Mouse (Mus musculus): ENCODE data around the gene Boll.

Gene Boll

DNA sequence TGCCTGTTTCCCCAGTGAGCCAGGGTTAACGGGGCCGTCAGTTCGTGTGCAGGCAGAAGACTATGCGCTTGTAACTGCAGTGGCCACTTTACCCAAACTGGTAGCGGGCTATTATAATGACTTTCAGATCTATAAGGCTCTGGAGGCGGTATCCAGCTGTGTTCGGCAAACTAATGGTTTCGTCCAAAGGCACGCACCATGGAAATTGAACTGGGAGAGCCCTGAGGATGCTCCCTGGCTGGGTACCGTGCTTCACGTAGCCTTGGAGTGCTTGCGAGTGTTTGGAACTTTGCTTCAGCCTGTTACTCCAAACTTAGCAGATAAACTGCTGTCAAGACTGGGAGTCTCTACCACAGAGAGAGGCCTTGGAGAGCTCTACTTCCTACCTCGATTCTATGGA lies 124.8 kb downstream of the Boll start:
- DNase-seq (ENCODE audit: low spot score) = no peak

DNA sequence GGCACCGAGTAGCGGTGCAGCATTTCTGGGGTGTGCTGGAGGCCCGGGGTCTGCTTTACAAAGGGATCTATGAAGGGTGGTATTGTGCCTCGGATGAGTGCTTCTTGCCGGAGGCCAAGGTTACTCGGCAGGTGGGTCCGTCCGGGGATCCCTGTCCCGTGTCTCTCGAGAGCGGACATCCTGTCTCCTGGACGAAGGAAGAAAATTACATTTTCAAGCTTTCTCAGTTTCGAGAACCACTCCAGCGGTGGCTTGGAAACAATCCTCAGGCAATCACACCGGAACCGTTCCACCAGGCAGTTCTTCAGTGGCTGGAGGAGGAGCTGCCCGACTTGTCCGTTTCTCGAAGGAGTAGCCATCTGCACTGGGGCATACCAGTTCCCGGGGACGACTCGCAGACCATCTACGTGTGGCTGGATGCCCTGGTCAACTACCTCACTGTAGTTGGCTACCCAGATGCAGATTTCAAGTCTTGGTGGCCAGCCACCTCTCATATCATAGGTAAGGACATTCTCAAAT lies 125.6 kb downstream of the Boll start:
- DNase-seq (ENCODE audit: low spot score) = peak; percentile 7

DNA sequence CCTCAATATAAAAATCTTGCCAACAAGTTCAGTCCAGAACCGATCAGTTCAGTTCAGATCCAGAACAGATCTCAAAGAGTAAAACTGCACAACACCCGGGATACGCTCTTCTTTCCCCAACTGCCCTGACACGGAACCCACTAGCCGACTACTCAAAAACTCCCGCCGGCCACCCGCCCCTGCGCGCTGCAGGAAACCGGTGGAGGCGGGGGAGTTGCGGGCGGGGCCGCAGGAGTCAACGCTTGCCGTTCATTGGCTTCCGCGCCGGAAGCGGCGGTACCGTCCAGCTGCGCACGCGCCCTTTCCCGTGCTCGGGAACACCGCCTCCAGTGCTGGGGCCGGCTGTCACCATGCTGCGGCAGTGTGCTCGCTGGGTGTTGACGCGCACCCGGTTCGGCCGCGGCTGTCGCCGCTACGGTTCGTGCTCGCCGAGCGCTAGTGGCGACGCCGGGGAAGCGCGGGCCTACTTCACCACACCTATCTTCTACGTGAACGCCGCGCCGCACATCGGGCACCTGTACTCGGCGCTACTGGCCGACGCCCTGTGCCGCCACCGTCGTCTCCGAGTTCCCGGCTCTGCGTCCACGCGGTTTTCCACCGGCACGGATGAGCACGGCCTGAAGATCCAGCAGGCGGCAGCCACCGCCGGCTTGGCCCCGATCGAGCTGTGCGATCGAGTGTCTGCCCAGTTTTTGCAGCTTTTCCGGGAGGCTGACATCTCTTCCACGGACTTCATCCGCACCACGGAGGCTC lies 126.2 kb downstream of the Boll start, which contains the start of gene Mars2:
Gene Mars2 (plus strand): TSS at position 288 of the 753 bp plus-strand sequence.
- peak; percentile 95 for DNase-seq (ENCODE audit: low spot score)

DNA sequence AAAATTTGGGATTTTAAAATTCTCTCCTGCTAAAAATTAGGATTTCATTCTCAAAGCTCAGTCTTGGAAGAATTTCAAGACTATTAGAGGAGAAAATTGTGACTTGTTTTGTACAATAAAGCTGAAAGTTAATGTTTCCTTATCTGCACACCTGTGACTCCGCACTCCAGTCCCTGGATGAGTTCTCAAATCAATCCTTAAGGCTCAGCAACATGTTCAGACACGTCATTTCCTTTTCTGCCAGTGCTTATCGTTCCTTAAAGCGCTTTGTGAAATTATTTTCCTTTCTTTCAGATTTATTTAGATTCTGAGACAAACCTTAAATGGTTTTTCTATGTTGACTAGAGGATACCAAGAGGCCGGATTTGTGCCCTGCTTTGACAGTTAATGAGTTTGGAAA lies 126.8 kb downstream of the Boll start:
- DNase-seq (ENCODE audit: low spot score) = no peak

DNA sequence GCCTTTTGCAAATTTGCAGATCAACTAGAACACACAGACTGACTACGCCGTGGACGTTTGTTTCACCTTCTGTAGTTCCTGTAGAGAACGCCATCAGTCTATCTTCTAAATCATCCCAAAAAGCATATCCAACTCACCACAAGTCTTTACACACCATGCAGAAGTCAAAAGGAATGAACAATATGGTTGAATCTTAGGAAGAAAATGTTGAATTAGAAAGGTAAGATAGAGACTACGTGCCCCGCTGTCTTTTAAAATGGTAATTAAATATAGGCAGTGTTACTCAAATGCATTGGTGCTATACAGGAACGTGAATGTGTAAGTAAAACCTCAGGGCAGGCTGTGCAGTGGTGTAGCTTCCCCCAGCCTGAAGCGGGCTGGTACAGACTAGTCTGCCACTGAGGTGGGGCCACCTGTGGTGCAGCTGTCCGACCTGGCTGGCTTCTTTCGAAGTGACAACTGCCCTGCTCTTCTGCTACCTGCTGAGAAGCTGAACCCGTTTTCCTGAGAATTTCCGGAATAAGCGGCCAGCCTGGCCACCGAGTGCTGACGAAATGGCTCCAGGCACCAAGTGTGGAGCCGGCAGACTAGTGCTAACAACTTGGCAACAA lies 128.3 kb downstream of the Boll start:
- no peak for DNase-seq (ENCODE audit: low spot score)

DNA sequence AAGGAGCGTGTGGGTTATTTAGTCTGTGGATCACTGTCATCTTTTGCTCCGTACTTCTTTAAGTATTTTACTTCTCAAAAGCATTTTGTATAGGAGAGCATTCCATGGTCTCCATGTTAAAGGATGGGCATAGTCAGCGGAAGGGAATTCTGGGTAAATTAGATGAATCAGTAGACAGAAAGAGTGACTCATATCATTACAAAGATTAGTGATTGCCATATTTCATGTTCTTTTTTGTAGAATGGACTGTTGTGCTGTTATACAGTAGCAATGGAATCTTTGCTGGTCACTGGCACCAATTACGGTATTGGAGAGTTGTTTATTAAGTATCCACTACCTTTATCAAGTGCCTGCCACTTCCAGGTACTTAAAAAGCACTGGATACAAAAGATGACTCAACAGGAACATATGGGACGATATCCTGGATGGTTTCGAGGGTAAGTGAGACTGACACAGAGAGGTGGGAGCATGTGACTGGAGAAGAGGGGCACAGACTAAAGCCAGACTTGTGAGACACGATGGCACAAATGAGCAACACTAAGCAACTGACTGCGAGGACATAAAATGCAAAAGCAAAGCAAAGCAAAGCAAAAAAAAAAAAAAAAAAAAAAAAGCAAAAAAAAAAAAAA lies 134.9 kb downstream of the Boll start:
- DNase-seq (ENCODE audit: low spot score) = no peak

DNA sequence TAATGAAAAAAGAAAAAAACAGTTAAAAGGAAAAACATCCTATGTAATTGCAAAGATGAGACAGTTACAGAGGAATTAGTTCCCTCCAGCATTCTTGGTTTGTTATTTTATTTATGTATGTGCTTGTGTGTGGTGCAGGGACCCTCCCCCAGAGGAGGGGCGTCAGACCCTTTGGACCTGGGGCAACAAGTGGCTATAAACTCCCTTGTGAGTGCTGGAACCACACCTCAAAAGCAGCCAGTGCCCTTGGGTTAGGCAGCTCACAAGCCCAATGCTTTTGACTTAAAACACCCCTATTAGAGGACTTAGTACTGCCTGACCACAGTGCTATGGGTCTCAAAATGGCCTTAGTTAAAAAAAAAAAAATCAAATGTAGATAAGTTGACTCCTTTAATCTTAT lies 135.9 kb downstream of the Boll start:
- DNase-seq (ENCODE audit: low spot score) = no peak

DNA sequence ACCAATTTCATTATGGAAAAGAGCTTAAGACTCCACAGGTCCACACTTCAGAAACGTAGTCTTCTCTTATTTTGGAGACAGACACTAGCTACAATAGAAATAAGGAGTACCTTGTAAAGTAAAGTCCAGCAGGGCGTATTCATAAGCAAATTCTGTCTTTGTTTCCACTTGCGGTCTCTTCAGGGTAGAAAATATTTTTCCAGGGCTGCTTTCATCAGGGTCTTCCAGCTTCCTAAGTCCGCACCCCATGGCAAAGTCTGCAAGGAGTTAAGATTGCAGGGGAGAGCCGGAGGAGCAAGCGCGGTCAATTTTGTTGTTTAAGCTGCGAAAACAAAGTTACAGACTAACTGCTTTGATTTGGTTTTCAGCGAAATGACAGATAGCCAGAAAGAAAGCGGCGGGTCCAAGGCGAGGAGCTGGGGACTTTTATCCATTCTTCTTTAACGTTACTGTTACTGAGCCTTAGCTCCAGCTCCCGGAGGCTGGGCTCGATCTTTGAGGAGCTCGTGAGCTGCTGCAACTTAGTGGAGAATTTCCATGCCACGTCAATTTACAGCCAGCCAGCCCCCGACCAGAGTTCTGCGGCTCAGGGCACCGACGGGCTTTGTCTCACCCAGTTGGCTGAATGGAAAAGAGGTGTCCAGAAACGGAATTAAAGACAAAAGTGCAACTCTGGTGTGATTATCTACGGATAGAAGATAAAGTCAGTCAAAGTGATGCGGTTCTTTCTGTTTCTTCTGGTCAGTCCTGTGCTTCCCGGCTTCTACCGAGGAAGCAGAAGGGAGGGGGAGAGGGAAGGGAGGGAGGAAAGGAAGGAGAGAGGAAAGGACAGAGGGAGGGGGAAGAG lies 137.0 kb downstream of the Boll start, which contains the start of gene Rftn2:
Gene Rftn2 (minus strand): TSS at position 772 of the 847 bp plus-strand sequence.
- DNase-seq (ENCODE audit: low spot score) = no peak

DNA sequence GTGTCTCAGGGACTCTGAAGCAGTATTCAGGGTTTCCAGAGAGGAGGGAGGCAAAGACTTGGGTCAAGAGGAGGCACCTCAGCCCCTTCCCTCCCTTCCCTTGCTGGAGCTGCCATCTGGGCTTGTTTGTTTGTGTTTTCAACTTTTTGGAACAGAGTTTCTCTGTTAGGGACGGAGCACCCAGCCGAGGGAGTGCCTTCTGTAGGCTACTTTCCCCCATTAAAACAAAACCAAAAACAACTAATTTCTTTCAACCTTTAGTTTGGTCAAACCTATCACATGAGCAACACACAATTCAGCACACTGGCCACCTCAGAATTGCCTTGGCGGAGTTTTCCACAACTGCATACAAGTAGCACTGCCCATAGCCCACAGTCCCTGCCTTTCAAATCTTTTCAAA lies 137.9 kb downstream of the Boll start:
- DNase-seq (ENCODE audit: low spot score) = no peak

DNA sequence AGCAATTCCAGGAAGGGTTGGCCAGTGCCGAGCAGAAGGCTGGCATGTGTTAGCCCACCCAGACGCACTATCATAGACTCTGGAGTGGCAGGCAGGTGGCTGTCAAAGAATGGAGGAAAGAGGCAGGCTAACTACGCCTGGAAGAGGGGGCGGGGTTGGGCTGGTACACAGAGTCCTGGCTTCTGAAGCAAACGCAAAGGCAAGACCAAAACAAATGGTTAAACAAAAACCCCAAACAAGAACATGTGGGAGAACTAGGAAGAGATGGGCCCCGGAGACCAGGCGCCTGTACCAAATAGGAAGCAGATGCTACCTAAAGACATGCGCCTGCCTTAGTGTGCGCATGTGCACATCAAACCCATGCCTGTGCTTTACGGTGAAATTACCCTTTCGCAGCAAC lies 139.2 kb downstream of the Boll start:
- no peak for DNase-seq (ENCODE audit: low spot score)

DNA sequence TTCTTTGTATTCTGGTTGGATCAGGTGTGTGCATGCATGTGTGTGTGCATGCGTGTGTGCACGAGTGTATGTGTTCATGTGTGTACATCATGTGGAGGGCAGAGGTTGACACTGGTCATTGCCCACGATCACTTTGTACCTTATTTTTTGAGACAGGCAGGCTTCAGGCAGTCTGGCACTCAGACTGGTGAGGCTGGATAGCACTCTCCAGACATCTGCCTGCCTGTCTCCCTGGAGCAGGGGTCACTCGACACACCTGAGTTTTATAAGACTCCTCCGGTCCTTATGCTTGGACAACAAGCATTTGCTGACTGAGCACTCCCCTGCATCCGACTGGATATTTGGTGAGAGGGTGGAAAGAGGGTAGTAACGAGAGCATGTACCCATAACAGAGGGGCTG lies 140.2 kb downstream of the Boll start:
- DNase-seq (ENCODE audit: low spot score) = no peak

DNA sequence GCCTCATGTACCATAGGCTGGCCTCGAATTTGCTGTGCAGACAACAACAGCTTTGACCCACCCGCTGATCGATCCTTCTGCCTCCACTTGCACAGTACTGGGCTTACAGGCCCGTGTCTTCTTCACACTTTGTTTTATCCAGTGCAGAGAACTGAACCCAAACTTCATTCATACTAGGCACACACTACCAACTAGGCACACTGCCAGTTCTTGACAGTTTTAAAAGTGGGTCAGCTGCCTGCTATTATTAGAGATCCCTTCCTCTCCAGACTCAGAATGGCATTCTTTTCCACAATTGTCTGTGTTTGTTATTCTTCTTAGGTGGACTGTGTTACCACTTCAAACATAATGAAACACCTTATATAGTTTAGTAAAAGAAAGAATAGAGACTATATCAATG lies 141.9 kb downstream of the Boll start:
- DNase-seq (ENCODE audit: low spot score) = no peak

DNA sequence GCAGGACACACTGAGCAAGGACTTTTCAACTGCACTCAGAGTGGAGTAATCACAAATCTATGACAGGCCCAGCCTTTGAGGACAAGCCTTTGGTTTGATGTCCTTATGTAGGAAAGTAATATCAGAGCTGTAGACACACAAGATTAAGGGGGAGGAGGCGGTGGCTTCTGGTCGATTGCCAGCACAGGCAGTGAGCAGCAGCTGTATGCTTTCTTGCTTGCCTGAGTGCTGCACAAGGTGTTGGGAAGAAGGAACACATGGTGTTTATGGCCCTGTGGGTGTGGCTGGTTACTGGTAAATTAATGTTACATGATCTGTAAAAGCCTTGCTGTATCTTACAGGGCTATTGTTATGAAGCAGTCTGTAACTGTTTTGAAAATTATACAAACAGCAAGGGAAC lies 146.1 kb downstream of the Boll start:
- no peak for DNase-seq (ENCODE audit: low spot score)

DNA sequence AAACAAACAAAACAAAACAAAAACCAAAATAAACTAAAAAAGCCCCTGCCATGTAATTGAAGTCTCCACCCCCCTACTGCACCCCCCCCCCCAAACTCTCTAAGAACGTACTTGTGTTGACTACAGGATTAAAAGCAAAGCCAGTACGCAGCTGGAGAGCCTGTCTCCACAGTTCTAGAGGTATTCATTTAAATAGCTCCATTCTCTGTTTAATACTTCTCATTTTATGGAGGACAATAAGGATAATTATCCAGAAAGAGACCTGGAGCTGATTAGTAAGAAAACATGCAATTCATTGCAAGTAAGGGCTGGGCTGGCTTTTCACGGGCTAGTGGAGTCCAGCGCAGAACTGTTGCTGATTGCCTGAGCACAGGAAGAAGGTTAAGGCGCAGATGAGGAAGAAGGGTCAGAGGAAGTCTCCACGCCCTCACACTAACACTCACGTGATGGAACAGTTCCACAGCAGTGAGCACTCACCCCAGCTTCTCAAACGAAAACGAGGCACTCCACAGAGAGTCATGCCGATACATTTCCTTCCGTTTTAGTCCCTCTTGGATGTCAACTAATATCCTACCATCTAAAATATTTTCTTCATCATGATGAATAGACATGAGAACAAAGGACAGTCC lies 148.0 kb downstream of the Boll start:
- peak; percentile 71 for DNase-seq (ENCODE audit: low spot score)

DNA sequence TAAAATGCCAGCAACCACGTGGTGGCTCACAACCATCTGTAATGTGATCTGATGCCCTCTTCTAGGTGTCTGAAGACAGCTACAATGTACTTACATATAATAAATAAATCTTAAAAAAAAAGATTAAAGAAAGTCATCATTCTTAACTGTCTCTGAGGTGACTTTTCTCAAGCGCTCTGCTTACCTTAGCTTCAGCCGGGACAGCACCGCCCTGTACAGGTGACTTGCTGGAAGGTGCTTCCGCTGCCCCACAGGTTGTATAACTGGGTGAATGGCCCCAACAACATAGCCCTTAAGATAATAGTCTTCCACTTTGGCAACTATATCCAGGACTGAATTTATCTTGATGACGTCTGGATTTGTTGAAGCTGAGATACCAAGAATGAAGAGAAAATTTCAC lies 149.3 kb downstream of the Boll start:
- DNase-seq (ENCODE audit: low spot score) = no peak

DNA sequence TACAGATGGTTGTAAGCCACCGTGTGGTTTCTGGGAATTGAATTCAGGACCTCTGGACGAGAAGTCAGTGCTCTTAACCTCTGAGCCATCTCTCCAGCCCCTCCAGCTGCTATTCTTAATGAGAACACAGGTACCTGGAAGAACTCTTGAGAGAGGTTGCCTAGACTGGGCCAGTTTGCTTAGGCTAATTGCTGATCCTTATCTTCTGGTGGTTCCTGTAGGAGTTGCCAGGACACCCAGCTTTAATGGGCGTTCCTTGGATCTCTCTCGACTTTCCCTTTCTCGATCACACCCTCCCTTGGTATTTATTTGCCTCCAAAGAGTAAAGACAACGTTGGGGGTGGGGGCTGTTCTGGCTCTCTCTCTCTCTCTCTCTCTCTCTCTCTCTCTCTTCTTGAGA lies 149.8 kb downstream of the Boll start:
- no peak for DNase-seq (ENCODE audit: low spot score)

DNA sequence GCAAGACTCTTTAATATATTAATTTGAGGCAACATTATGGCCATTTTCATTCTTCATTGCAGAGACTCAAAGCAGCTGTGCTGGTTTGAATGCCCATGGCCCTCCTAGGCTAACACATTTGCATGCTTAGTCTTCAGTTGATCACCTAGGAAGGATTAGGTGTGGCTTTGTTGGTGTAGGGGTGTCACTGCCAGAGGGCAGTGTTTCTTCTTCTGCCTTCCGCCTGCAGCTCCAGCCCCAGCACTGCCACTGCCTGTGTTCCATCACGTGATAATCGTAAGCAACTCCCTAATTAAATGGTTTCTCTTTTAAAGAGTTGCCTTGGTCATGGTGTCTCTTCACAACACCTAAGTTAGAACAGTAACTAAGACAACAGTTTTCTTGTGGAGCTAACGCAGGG lies 150.5 kb downstream of the Boll start:
- no peak for DNase-seq (ENCODE audit: low spot score)

DNA sequence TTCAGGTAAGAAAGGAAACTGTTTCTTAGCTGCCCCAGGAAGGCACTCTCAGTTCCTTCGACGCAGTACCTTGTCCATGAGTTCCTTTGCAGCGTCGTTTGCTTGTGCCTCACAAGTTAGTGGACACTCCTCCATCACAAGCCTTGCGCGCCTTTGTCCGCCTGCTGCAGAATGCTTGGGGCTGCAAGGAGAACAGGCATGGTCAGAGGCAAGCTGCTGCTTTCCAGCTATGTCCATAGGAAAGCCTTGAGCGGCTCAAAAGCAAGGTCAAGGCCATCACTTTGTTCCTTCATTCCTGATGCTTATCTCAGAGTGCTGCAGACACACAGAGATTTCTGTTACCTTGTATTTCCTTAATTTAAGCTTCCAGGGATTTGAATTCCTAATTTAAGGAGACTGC lies 152.2 kb downstream of the Boll start:
- no peak for DNase-seq (ENCODE audit: low spot score)

DNA sequence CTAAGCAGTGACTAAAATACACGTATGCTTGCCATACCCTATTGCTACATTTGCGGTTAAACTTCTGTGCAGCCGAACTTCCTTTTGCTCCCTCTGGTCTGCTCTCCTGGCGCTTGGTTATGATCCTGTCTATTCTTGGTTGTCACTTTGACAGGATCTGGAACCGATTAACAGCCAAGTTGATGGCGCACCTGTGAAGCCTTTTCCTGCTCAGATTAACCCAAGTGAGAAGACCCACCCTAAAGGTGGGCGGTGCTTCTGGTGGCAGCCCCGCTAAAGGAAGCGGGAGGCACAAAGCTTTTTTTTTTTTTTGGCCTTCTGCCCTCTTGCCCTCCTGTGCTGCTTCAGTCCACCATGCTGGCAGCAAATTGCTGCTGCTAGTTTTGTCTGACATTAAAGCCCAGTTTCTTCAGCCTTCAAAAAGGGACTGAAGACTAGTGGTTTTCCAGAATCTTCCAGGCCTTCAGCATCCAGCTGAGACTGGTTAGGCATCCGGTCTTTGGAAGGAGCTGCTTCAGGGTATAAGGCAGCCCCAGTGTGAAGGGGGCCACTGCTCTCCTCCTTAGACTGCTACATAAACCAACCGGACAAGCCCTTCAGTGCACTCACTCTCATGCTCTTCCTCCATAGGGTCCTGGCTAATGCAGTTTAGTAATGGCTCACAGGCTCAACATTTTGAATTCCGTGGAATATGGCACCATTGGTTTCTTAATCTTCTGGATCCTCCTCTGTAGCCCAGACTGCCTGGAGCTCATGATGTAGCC lies 152.9 kb downstream of the Boll start:
- DNase-seq (ENCODE audit: low spot score) = peak; percentile 57

DNA sequence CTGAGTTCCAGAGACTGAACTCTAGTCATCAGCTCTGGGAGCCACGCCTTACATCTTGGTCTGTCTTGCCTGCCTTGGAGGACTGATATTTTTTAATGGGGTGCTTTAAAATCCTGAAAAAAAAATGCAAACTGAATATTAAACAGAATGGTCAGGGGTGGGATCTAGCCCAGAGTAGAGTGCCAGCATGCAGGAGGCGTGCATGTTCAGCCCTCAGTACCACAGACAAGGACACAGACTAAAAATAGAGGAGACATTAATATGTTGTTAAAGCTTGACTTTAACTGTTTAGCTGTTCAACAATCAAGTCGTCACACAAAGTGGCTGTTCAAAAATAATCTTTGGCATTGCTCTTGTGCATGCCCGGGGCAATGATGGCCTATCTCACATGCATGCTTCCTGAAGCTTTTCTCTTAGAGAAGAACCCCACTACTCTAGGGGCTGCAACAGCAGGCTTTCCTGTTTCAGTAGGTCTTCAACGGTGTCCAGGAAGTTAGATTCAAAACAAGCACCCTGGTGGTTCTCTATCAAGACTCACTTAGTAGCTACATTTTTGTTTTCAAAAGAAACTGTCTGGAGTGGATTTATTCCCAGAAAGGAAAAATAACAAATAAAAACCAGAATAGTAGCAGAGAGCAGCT lies 154.6 kb downstream of the Boll start:
- DNase-seq (ENCODE audit: low spot score) = no peak

Measured in T-cell, adult 2 months (primary cell).